Mouse (Mus musculus): ENCODE results near the gene Polr2l. TPM values are rescaled to one million over a fixed set of nuclear protein-coding genes. Genes with fewer than 3 reads are reported as not detected.

Polr2l gene
- polyA plus RNA-seq, 1 experiment from 2014 or later, result 73.9 TPM

GRCm38 (mm10) chr7:141432186-141432611 lies 42.7 kb downstream of the Polr2l start:
- Histone ChIP-seq H3K4me1 (replicated peaks; ENCODE audit: control insufficient read depth, insufficient read depth, low read length) (peaks cover 24% of the 10 kb centered on the region), H3K27me3 (ENCODE audit: control insufficient read depth, insufficient read depth, low read length) (no peaks in the 10 kb centered on the region), H3K9me3 (ENCODE audit: control insufficient read depth, low read length) (no peaks in the 10 kb centered on the region), H3K4me3 (ENCODE audit: low read depth, low read length) (no peak overlapping the region), H3K27ac (ENCODE audit: low read depth, low read length) (no peak overlapping the region), H3K4me2 (ENCODE audit: low read depth, low read length, severe bottlenecking) (no peak overlapping the region), H3K9ac (ENCODE audit: low read length) (no peak overlapping the region), H3K36me3 (ENCODE audit: control insufficient read depth, insufficient read depth, low read length) (peaks cover 3% of the 10 kb centered on the region; the same call in 1 of the 2 replicates)
- DNase-seq (ENCODE audit: low spot score) (no peak), ATAC-seq (replicated peaks; ENCODE audit: low FRiP score) (no peak)
- WGBS, result 90% methylated on average over 8 of the region's 8 CpGs

GRCm38 (mm10) chr7:141431434-141432185 lies 43.3 kb downstream of the Polr2l start:
- Histone ChIP-seq H3K4me3 (ENCODE audit: low read depth, low read length) (no peak overlapping the region), H3K27me3 (ENCODE audit: control insufficient read depth, insufficient read depth, low read length) (no peaks in the 10 kb centered on the region), H3K9ac (ENCODE audit: low read length) (no peak overlapping the region), H3K9me3 (ENCODE audit: control insufficient read depth, low read length) (no peaks in the 10 kb centered on the region), H3K4me2 (ENCODE audit: low read depth, low read length, severe bottlenecking) (no peak overlapping the region), H3K36me3 (ENCODE audit: control insufficient read depth, insufficient read depth, low read length) (peaks cover 3% of the 10 kb centered on the region; the same call in 1 of the 2 replicates), H3K4me1 (replicated peaks; ENCODE audit: control insufficient read depth, insufficient read depth, low read length) (peaks cover 19% of the 10 kb centered on the region), H3K27ac (ENCODE audit: low read depth, low read length) (no peak overlapping the region)
- no peak for ATAC-seq (replicated peaks; ENCODE audit: low FRiP score)
- 91% methylated on average over 19 of the region's 19 CpGs for WGBS
- no peak for DNase-seq (ENCODE audit: low spot score)

- peak; percentile 49 for DNase-seq (ENCODE audit: low spot score)
- 94% methylated on average over 9 of the region's 9 CpGs for WGBS
- no peak overlapping the region for H3K27ac ChIP-seq (ENCODE audit: low read depth, low read length)
- no peak overlapping the region for H3K4me2 ChIP-seq (ENCODE audit: low read depth, low read length, severe bottlenecking)
- no peak overlapping the region for H3K4me3 ChIP-seq (ENCODE audit: low read depth, low read length)
- H3K9me3 ChIP-seq (ENCODE audit: control insufficient read depth, low read length), result no peaks in the 10 kb centered on the region
- peaks cover 17% of the 10 kb centered on the region for H3K4me1 ChIP-seq (replicated peaks; ENCODE audit: control insufficient read depth, insufficient read depth, low read length)
- H3K9ac ChIP-seq (ENCODE audit: low read length), result no peak overlapping the region
- peaks cover 3% of the 10 kb centered on the region; the same call in 1 of the 2 replicates for H3K36me3 ChIP-seq (ENCODE audit: control insufficient read depth, insufficient read depth, low read length)
- no peak for ATAC-seq (replicated peaks; ENCODE audit: low FRiP score)
- no peaks in the 10 kb centered on the region for H3K27me3 ChIP-seq (ENCODE audit: control insufficient read depth, insufficient read depth, low read length)
Observed at GRCm38 (mm10) chr7:141430585-141431240, 44.2 kb downstream of the Polr2l start.

GRCm38 (mm10) chr7:141429840-141430584 lies 44.9 kb downstream of the Polr2l start:
- no peaks in the 10 kb centered on the region for H3K27me3 ChIP-seq (ENCODE audit: control insufficient read depth, insufficient read depth, low read length)
- H3K36me3 ChIP-seq (ENCODE audit: control insufficient read depth, insufficient read depth, low read length), result peaks cover 3% of the 10 kb centered on the region; the same call in 1 of the 2 replicates
- WGBS, result 71% methylated on average over 9 of the region's 9 CpGs
- no peaks in the 10 kb centered on the region for H3K9me3 ChIP-seq (ENCODE audit: control insufficient read depth, low read length)
- no peak for DNase-seq (ENCODE audit: low spot score)
- H3K4me3 ChIP-seq (ENCODE audit: low read depth, low read length), result peak overlapping the region; percentile 36; the same call in 1 of the 2 replicates
- H3K27ac ChIP-seq (ENCODE audit: low read depth, low read length), result no peak overlapping the region
- peak overlapping the region; percentile 57; the same call in 1 of the 2 replicates for H3K9ac ChIP-seq (ENCODE audit: low read length)
- ATAC-seq (replicated peaks; ENCODE audit: low FRiP score), result no peak
- H3K4me2 ChIP-seq (ENCODE audit: low read depth, low read length, severe bottlenecking), result peak overlapping the region; percentile 64; the same call in 1 of the 2 replicates
- peaks cover 12% of the 10 kb centered on the region for H3K4me1 ChIP-seq (replicated peaks; ENCODE audit: control insufficient read depth, insufficient read depth, low read length)

- 3% methylated on average over 19 of the region's 19 CpGs for WGBS
- no peak within 1 kb of the TSS for H3K27ac ChIP-seq (ENCODE audit: low read depth, low read length)
- H3K36me3 ChIP-seq (ENCODE audit: control insufficient read depth, insufficient read depth, low read length), result peaks cover 3% of the 10 kb centered on the region; the same call in 1 of the 2 replicates
- no peaks in the 10 kb centered on the region for H3K27me3 ChIP-seq (ENCODE audit: control insufficient read depth, insufficient read depth, low read length)
- H3K4me3 ChIP-seq (ENCODE audit: low read depth, low read length), result peak within 1 kb of the TSS; percentile 36
- no peaks in the 10 kb centered on the region for H3K9me3 ChIP-seq (ENCODE audit: control insufficient read depth, low read length)
- peak; percentile 86 for DNase-seq (ENCODE audit: low spot score)
- ATAC-seq (replicated peaks; ENCODE audit: low FRiP score), result peak; percentile 86
- H3K4me2 ChIP-seq (ENCODE audit: low read depth, low read length, severe bottlenecking), result peak within 1 kb of the TSS; percentile 64
- H3K4me1 ChIP-seq (replicated peaks; ENCODE audit: control insufficient read depth, insufficient read depth, low read length), result peaks cover 5% of the 10 kb centered on the region; the same call in 1 of the 2 replicates
- peak within 1 kb of the TSS; percentile 57 for H3K9ac ChIP-seq (ENCODE audit: low read length)
Observed at GRCm38 (mm10) chr7:141429310-141429709, 45.6 kb downstream of the Polr2l start, which contains the start of gene Cend1. Cend1 (minus strand) TSS chr7:141429491.

- H3K27ac ChIP-seq (ENCODE audit: low read depth, low read length), result no peak overlapping the region
- 48% methylated on average over 5 of the region's 5 CpGs for WGBS
- H3K4me3 ChIP-seq (ENCODE audit: low read depth, low read length), result peak overlapping the region; percentile 36
- H3K4me2 ChIP-seq (ENCODE audit: low read depth, low read length, severe bottlenecking), result peak overlapping the region; percentile 64
- H3K4me1 ChIP-seq (replicated peaks; ENCODE audit: control insufficient read depth, insufficient read depth, low read length), result peaks cover 4% of the 10 kb centered on the region; the same call in 1 of the 2 replicates
- H3K36me3 ChIP-seq (ENCODE audit: control insufficient read depth, insufficient read depth, low read length), result peaks cover 3% of the 10 kb centered on the region; the same call in 1 of the 2 replicates
- no peaks in the 10 kb centered on the region for H3K27me3 ChIP-seq (ENCODE audit: control insufficient read depth, insufficient read depth, low read length)
- no peak for DNase-seq (ENCODE audit: low spot score)
- H3K9ac ChIP-seq (ENCODE audit: low read length), result peak overlapping the region; percentile 57
- no peak; the same call in 1 of the 2 replicates for ATAC-seq (replicated peaks; ENCODE audit: low FRiP score)
- no peaks in the 10 kb centered on the region for H3K9me3 ChIP-seq (ENCODE audit: control insufficient read depth, low read length)
Observed at GRCm38 (mm10) chr7:141428701-141429100, 46.2 kb downstream of the Polr2l start.

GRCm38 (mm10) chr7:141426948-141427730 lies 47.8 kb downstream of the Polr2l start:
- no peak overlapping the region for H3K4me3 ChIP-seq (ENCODE audit: low read depth, low read length)
- WGBS, result 84% methylated on average over 12 of the region's 12 CpGs
- no peak overlapping the region for H3K27ac ChIP-seq (ENCODE audit: low read depth, low read length)
- peaks cover 3% of the 10 kb centered on the region; the same call in 1 of the 2 replicates for H3K36me3 ChIP-seq (ENCODE audit: control insufficient read depth, insufficient read depth, low read length)
- H3K4me1 ChIP-seq (replicated peaks; ENCODE audit: control insufficient read depth, insufficient read depth, low read length), result peaks cover 4% of the 10 kb centered on the region; the same call in 1 of the 2 replicates
- DNase-seq (ENCODE audit: low spot score) (no peak), ATAC-seq (replicated peaks; ENCODE audit: low FRiP score) (no peak)
- no peak overlapping the region for H3K4me2 ChIP-seq (ENCODE audit: low read depth, low read length, severe bottlenecking)
- no peaks in the 10 kb centered on the region for H3K27me3 ChIP-seq (ENCODE audit: control insufficient read depth, insufficient read depth, low read length)
- no peaks in the 10 kb centered on the region for H3K9me3 ChIP-seq (ENCODE audit: control insufficient read depth, low read length)
- H3K9ac ChIP-seq (ENCODE audit: low read length), result no peak overlapping the region

All from forebrain, embryonic 11.5 days (tissue).